Mouse (Mus musculus) thymus, postnatal 36 days (tissue): ENCODE measurements at regions not wholly inside any gene's neighbourhood (a gene's known extent, or its start where the extent isn't known, plus 50 kb on each side); places are given as distances from the start of the nearest gene placed in this dataset.

ENCODE experiments used
- DNase-seq, 2 experiments: peaks; one replicate each; pipeline ENCODE4 v3.0.0; 2022; ENCODE audit warnings: mixed read lengths in 2 of 2

GRCm38 (mm10) chr1:153962161-153962720 lies 62.2 kb upstream of the Teddm2 start:
- no peak for DNase-seq

- no peak for DNase-seq
Measured at GRCm38 (mm10) chr1:153963744-153964342, 63.8 kb upstream of the Teddm2 start.

GRCm38 (mm10) chr1:153969401-153969800 lies 69.4 kb upstream of the Teddm2 start:
- no peak for DNase-seq

GRCm38 (mm10) chr1:153974300-153974699 lies 74.3 kb upstream of the Teddm2 start:
- no peak for DNase-seq

- no peak for DNase-seq
Measured at GRCm38 (mm10) chr1:153977963-153978726, 78.1 kb upstream of the Teddm2 start.

- DNase-seq, result no peak
Measured at GRCm38 (mm10) chr1:153980886-153981285, 80.9 kb upstream of the Teddm2 start.

- DNase-seq, result no peak
Measured at GRCm38 (mm10) chr1:153985595-153985994, 85.6 kb upstream of the Teddm2 start.

GRCm38 (mm10) chr1:153986632-153987031 lies 86.6 kb upstream of the Teddm2 start:
- DNase-seq, result no peak

- DNase-seq, result no peak
Measured at GRCm38 (mm10) chr1:153988297-153988696, 88.3 kb upstream of the Teddm2 start.

- no peak for DNase-seq
Measured at GRCm38 (mm10) chr1:153990651-153991435, 90.8 kb upstream of the Teddm2 start.

- DNase-seq, result no peak
Measured at GRCm38 (mm10) chr1:153992466-153992865, 92.4 kb upstream of the Teddm2 start.

- DNase-seq, result no peak
Measured at GRCm38 (mm10) chr1:153994871-153995270, 94.8 kb upstream of the Teddm2 start.

- no peak for DNase-seq
Measured at GRCm38 (mm10) chr1:153997201-153998181, 97.5 kb upstream of the Teddm2 start.

GRCm38 (mm10) chr1:153999776-154000175 lies 99.7 kb upstream of the Teddm2 start:
- DNase-seq, result no peak

- DNase-seq, result no peak
Measured at GRCm38 (mm10) chr1:154003669-154004068, 103.6 kb upstream of the Teddm2 start.

- DNase-seq, result no peak
Measured at GRCm38 (mm10) chr1:154004647-154005046, 104.6 kb upstream of the Teddm2 start.

GRCm38 (mm10) chr1:154006055-154006454 lies 106.0 kb upstream of the Teddm2 start:
- DNase-seq, result no peak

- DNase-seq, result no peak
Measured at GRCm38 (mm10) chr1:154007440-154007839, 107.4 kb upstream of the Teddm2 start.

- DNase-seq, result no peak
Measured at GRCm38 (mm10) chr1:154008593-154009310, 108.7 kb upstream of the Teddm2 start.

- DNase-seq, result no peak
Measured at GRCm38 (mm10) chr1:154010681-154011080, 110.7 kb upstream of the Teddm2 start.

- no peak for DNase-seq
Measured at GRCm38 (mm10) chr1:154016516-154016915, 116.5 kb upstream of the Teddm2 start.
